Mouse (Mus musculus): ENCODE results near the gene Sst. TPM values are rescaled to one million over a fixed set of nuclear protein-coding genes. Genes with fewer than 3 reads are reported as not detected.

Sst gene
- total and polyA plus RNA-seq, 2 experiments = not detected

GRCm38 (mm10) chr16:23895135-23895534 is 4.4 kb upstream of the Sst start:
- H3K9ac ChIP-seq (ENCODE audit: low read depth, low read length) = no peak overlapping the region
- DNase-seq (ENCODE audit: extremely low read depth, low read depth, low spot score) = peak; percentile 87
- no peaks in the 10 kb centered on the region; the same call in 1 of the 2 replicates for H3K27me3 ChIP-seq (ENCODE audit: control insufficient read depth, insufficient read depth, low read length)
- H3K79me2 ChIP-seq (ENCODE audit: control insufficient read depth, insufficient read depth, low read length) = no peaks in the 10 kb centered on the region
- H3K4me1 ChIP-seq (ENCODE audit: control insufficient read depth, insufficient read depth, low read length) = peaks cover 5% of the 10 kb centered on the region
- TF ChIP-seq POLR2A (IDR thresholded peaks at IDR 0.05; ENCODE audit: extremely low read depth, insufficient read depth, low read length) = no peak
- TF ChIP-seq CTCF (IDR thresholded peaks at IDR 0.05; ENCODE audit: low read depth, low read length) = no peak
- no peak overlapping the region for H3K4me3 ChIP-seq (ENCODE audit: insufficient read depth, low read depth, low read length)
- WGBS = 23% methylated on average over 3 of the region's 3 CpGs
- no peaks in the 10 kb centered on the region for H3K36me3 ChIP-seq (ENCODE audit: control insufficient read depth, insufficient read depth, low read length)
- no peak overlapping the region for H3K27ac ChIP-seq (replicated peaks; ENCODE audit: insufficient read depth, low read depth, low read length)

DNA sequence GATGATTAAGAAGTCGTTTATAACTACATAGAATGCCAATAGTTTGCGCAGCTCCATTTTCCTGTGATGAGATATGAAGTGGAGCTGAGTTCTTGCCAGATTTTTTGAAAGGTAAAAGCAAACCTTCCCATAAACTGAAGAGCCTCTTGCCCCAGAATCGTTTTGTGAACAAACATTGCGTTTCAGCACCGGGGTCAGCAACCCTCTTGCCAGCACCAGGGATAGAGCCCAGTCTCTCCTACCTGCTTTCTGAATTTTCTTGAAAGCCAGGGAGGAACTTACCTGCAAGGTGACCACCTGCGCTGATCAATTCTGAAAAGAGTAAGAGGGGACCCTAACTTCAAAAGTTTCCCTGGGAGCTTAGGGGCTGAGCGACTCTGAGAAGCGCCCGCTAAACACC is 607 bp downstream of the Sst start:
- 8% methylated on average over 9 of the region's 9 CpGs for WGBS
- DNase-seq (ENCODE audit: extremely low read depth, low read depth, low spot score) = no peak

GRCm38 (mm10) chr16:23887910-23888579 is 2.7 kb downstream of the Sst start:
- no peaks in the 10 kb centered on the region for H3K4me1 ChIP-seq (ENCODE audit: control insufficient read depth, insufficient read depth, low read length)
- H3K9ac ChIP-seq (ENCODE audit: low read depth, low read length) = no peak overlapping the region
- 77% methylated on average over 10 of the region's 10 CpGs for WGBS
- TF ChIP-seq CTCF (IDR thresholded peaks at IDR 0.05; ENCODE audit: low read depth, low read length) (no peak), POLR2A (IDR thresholded peaks at IDR 0.05; ENCODE audit: extremely low read depth, insufficient read depth, low read length) (no peak)
- DNase-seq (ENCODE audit: extremely low read depth, low read depth, low spot score) = no peak
- no peak overlapping the region for H3K4me3 ChIP-seq (ENCODE audit: insufficient read depth, low read depth, low read length)
- no peak overlapping the region for H3K27ac ChIP-seq (replicated peaks; ENCODE audit: insufficient read depth, low read depth, low read length)
- no peaks in the 10 kb centered on the region for H3K79me2 ChIP-seq (ENCODE audit: control insufficient read depth, insufficient read depth, low read length)
- H3K27me3 ChIP-seq (ENCODE audit: control insufficient read depth, insufficient read depth, low read length) = no peaks in the 10 kb centered on the region; the same call in 1 of the 2 replicates
- H3K36me3 ChIP-seq (ENCODE audit: control insufficient read depth, insufficient read depth, low read length) = no peaks in the 10 kb centered on the region

More for the DNA sequence above, 607 bp downstream of the Sst start:
- TF ChIP-seq CTCF (IDR thresholded peaks at IDR 0.05; ENCODE audit: low read depth, low read length) (no peak), POLR2A (IDR thresholded peaks at IDR 0.05; ENCODE audit: extremely low read depth, insufficient read depth, low read length) (no peak)
- Histone ChIP-seq H3K27me3 (ENCODE audit: control insufficient read depth, insufficient read depth, low read length) (no peaks in the 10 kb centered on the region; the same call in 1 of the 2 replicates), H3K79me2 (ENCODE audit: control insufficient read depth, insufficient read depth, low read length) (no peaks in the 10 kb centered on the region), H3K4me1 (ENCODE audit: control insufficient read depth, insufficient read depth, low read length) (no peaks in the 10 kb centered on the region), H3K9ac (ENCODE audit: low read depth, low read length) (no peak overlapping the region), H3K27ac (replicated peaks; ENCODE audit: insufficient read depth, low read depth, low read length) (no peak overlapping the region), H3K36me3 (ENCODE audit: control insufficient read depth, insufficient read depth, low read length) (no peaks in the 10 kb centered on the region), H3K4me3 (ENCODE audit: insufficient read depth, low read depth, low read length) (no peak overlapping the region)

GRCm38 (mm10) chr16:23885098-23885497 is 5.7 kb downstream of the Sst start:
- Histone ChIP-seq H3K27ac (replicated peaks; ENCODE audit: insufficient read depth, low read depth, low read length) (no peak overlapping the region), H3K36me3 (ENCODE audit: control insufficient read depth, insufficient read depth, low read length) (no peaks in the 10 kb centered on the region), H3K79me2 (ENCODE audit: control insufficient read depth, insufficient read depth, low read length) (no peaks in the 10 kb centered on the region), H3K4me1 (ENCODE audit: control insufficient read depth, insufficient read depth, low read length) (no peaks in the 10 kb centered on the region), H3K27me3 (ENCODE audit: control insufficient read depth, insufficient read depth, low read length) (no peaks in the 10 kb centered on the region), H3K4me3 (ENCODE audit: insufficient read depth, low read depth, low read length) (no peak overlapping the region), H3K9ac (ENCODE audit: low read depth, low read length) (no peak overlapping the region)
- TF ChIP-seq CTCF (IDR thresholded peaks at IDR 0.05; ENCODE audit: low read depth, low read length) = no peak
- no peak for TF ChIP-seq POLR2A (IDR thresholded peaks at IDR 0.05; ENCODE audit: extremely low read depth, insufficient read depth, low read length)
- DNase-seq (ENCODE audit: extremely low read depth, low read depth, low spot score) = no peak
- WGBS = 86% methylated on average over 12 of the region's 12 CpGs

GRCm38 (mm10) chr16:23855242-23855641 is 35.5 kb downstream of the Sst start:
- H3K4me3 ChIP-seq (ENCODE audit: insufficient read depth, low read depth, low read length) = no peak overlapping the region
- no peaks in the 10 kb centered on the region for H3K79me2 ChIP-seq (ENCODE audit: control insufficient read depth, insufficient read depth, low read length)
- H3K4me1 ChIP-seq (ENCODE audit: control insufficient read depth, insufficient read depth, low read length) = no peaks in the 10 kb centered on the region
- DNase-seq (ENCODE audit: extremely low read depth, low read depth, low spot score) = no peak
- H3K36me3 ChIP-seq (ENCODE audit: control insufficient read depth, insufficient read depth, low read length) = no peaks in the 10 kb centered on the region
- TF ChIP-seq POLR2A (IDR thresholded peaks at IDR 0.05; ENCODE audit: extremely low read depth, insufficient read depth, low read length) (no peak), CTCF (IDR thresholded peaks at IDR 0.05; ENCODE audit: low read depth, low read length) (no peak)
- no peak overlapping the region for H3K9ac ChIP-seq (ENCODE audit: low read depth, low read length)
- H3K27ac ChIP-seq (replicated peaks; ENCODE audit: insufficient read depth, low read depth, low read length) = no peak overlapping the region
- H3K27me3 ChIP-seq (ENCODE audit: control insufficient read depth, insufficient read depth, low read length) = no peaks in the 10 kb centered on the region
- WGBS = 52% methylated on average over 1 of the region's 1 CpGs

- no peaks in the 10 kb centered on the region for H3K79me2 ChIP-seq (ENCODE audit: control insufficient read depth, insufficient read depth, low read length)
- H3K27ac ChIP-seq (replicated peaks; ENCODE audit: insufficient read depth, low read depth, low read length) = no peak overlapping the region
- no peak overlapping the region for H3K9ac ChIP-seq (ENCODE audit: low read depth, low read length)
- DNase-seq (ENCODE audit: extremely low read depth, low read depth, low spot score) = no peak
- H3K27me3 ChIP-seq (ENCODE audit: control insufficient read depth, insufficient read depth, low read length) = no peaks in the 10 kb centered on the region
- H3K4me1 ChIP-seq (ENCODE audit: control insufficient read depth, insufficient read depth, low read length) = no peaks in the 10 kb centered on the region
- no peak for TF ChIP-seq POLR2A (IDR thresholded peaks at IDR 0.05; ENCODE audit: extremely low read depth, insufficient read depth, low read length)
- TF ChIP-seq CTCF (IDR thresholded peaks at IDR 0.05; ENCODE audit: low read depth, low read length) = no peak
- no peak overlapping the region for H3K4me3 ChIP-seq (ENCODE audit: insufficient read depth, low read depth, low read length)
- no peaks in the 10 kb centered on the region for H3K36me3 ChIP-seq (ENCODE audit: control insufficient read depth, insufficient read depth, low read length)
Measured at GRCm38 (mm10) chr16:23849720-23850119, 41.0 kb downstream of the Sst start.

Measured in liver, adult 2 months (tissue).